Comparison of ENCODE assay signal across 8 mouse cellular contexts in genomic region chr17:45630992-45631391, GRCm38 (mm10). TPM values are rescaled to one million over a fixed set of nuclear protein-coding genes. Genes with fewer than 3 reads are reported as not detected.
A peak's percentile ranks its signal among the peaks of the same experiment; 100 is the strongest.
DNase-seq lines count a peak whose midpoint lies in the region; ATAC-seq and TF ChIP-seq lines count a peak whose summit lies in the region.
"Had no signal": no experiment of that assay in that cellular context is flagged by ENCODE, and none has a peak within 500 bp of the region (broad histone marks: within the 10 kb centered on the region; RNA-seq: fewer than 3 reads in every experiment).

No protein-coding gene starts in this region.

- peak overlapping the region; percentile 65; the same call in 1 of the 2 replicates for H3K4me2 ChIP-seq in stomach, embryonic 15.5 days
- H3K4me2 ChIP-seq in stomach, postnatal 0 days (replicated peaks; ENCODE audit: low read depth) = no peak overlapping the region; the same call in 1 of the 2 replicates
- H3K4me2 ChIP-seq in forebrain, embryonic 14.5 days (ENCODE audit: low read length) = peak overlapping the region; percentile 70
- H3K4me2 ChIP-seq in limb, embryonic 12.5 days = peak overlapping the region; percentile 85

- 55% methylated on average over 3 of the region's 3 CpGs for WGBS in stomach, embryonic 15.5 days
- 56% methylated on average over 3 of the region's 3 CpGs for WGBS in stomach, postnatal 0 days
- 63% methylated on average over 3 of the region's 3 CpGs for WGBS in forebrain, embryonic 14.5 days
- 53% methylated on average over 3 of the region's 3 CpGs for WGBS in limb, embryonic 12.5 days

- H3K36me3 ChIP-seq in stomach, embryonic 15.5 days = no peaks in the 10 kb centered on the region
- no peaks in the 10 kb centered on the region for H3K36me3 ChIP-seq in stomach, postnatal 0 days (ENCODE audit: control insufficient read depth, insufficient read depth, low read length)
- no peaks in the 10 kb centered on the region for H3K36me3 ChIP-seq in forebrain, embryonic 14.5 days (ENCODE audit: control insufficient read depth, insufficient read depth, low read length)
- no peaks in the 10 kb centered on the region for H3K36me3 ChIP-seq in limb, embryonic 12.5 days

- no peak for DNase-seq in stomach, postnatal 0 days (ENCODE audit: low spot score)
- no peak for DNase-seq in forebrain, embryonic 14.5 days (ENCODE audit: low spot score)
- no peak for DNase-seq in gastrocnemius, adult 18-20 months (ENCODE audit: low spot score)
- no peak for DNase-seq in natural killer cell, adult 2 months (ENCODE audit: low spot score in 2 of 2)

- H3K27me3 ChIP-seq in stomach, embryonic 15.5 days (replicated peaks) = no peaks in the 10 kb centered on the region
- no peaks in the 10 kb centered on the region for H3K27me3 ChIP-seq in stomach, postnatal 0 days (ENCODE audit: control insufficient read depth, insufficient read depth, low read length)
- no peaks in the 10 kb centered on the region; the same call in 1 of the 2 replicates for H3K27me3 ChIP-seq in forebrain, embryonic 14.5 days (replicated peaks; ENCODE audit: control insufficient read depth, insufficient read depth, low read length)
- peaks cover 5% of the 10 kb centered on the region; the same call in 1 of the 2 replicates for H3K27me3 ChIP-seq in limb, embryonic 12.5 days

- ATAC-seq in stomach, embryonic 15.5 days (ENCODE audit: insufficient read depth, low FRiP score, low read depth) = no peak
- no peak for ATAC-seq in stomach, postnatal 0 days (ENCODE audit: low FRiP score, low TSS enrichment)
- 0 out of 2 replicates have a peak, but pooled peaks have one; percentile 3 for ATAC-seq in forebrain, embryonic 14.5 days
- no peak for ATAC-seq in limb, embryonic 12.5 days (ENCODE audit: insufficient number of reproducible peaks, insufficient read depth, low FRiP score, low TSS enrichment, low read depth)
- ATAC-seq in granulocyte monocyte progenitor cell, adult 5-6 weeks (replicated peaks; ENCODE audit: poor library complexity, severe bottlenecking) = no peak

- H3K9me3 ChIP-seq in stomach, embryonic 15.5 days = no peaks in the 10 kb centered on the region
- no peaks in the 10 kb centered on the region for H3K9me3 ChIP-seq in stomach, postnatal 0 days (ENCODE audit: control insufficient read depth, low read length)
- H3K9me3 ChIP-seq in forebrain, embryonic 14.5 days (replicated peaks; ENCODE audit: control insufficient read depth, low read length) = no peaks in the 10 kb centered on the region
- H3K9me3 ChIP-seq in limb, embryonic 12.5 days = no peaks in the 10 kb centered on the region

- no peak overlapping the region for H3K27ac ChIP-seq in stomach, embryonic 15.5 days
- H3K27ac ChIP-seq in stomach, postnatal 0 days (replicated peaks) = no peak overlapping the region
- H3K27ac ChIP-seq in forebrain, embryonic 14.5 days (ENCODE audit: low read depth, low read length) = no peak overlapping the region
- no peak overlapping the region for H3K27ac ChIP-seq in limb, embryonic 12.5 days

- no peak overlapping the region for H3K9ac ChIP-seq in stomach, embryonic 15.5 days
- no peak overlapping the region for H3K9ac ChIP-seq in stomach, postnatal 0 days (ENCODE audit: low read length)
- no peak overlapping the region for H3K9ac ChIP-seq in forebrain, embryonic 14.5 days (ENCODE audit: low read length)
- H3K9ac ChIP-seq in limb, embryonic 12.5 days (replicated peaks) = no peak overlapping the region

- H3K4me1 ChIP-seq in stomach, embryonic 15.5 days = peaks cover 19% of the 10 kb centered on the region
- H3K4me1 ChIP-seq in stomach, postnatal 0 days (replicated peaks; ENCODE audit: control insufficient read depth, insufficient read depth) = peaks cover 4% of the 10 kb centered on the region; the same call in 1 of the 2 replicates
- 0 out of 2 replicates have a peak, but pooled peaks cover 7% of the 10 kb centered on the region for H3K4me1 ChIP-seq in forebrain, embryonic 14.5 days (ENCODE audit: control insufficient read depth, insufficient read depth, low read length)
- H3K4me1 ChIP-seq in limb, embryonic 12.5 days (replicated peaks) = peaks cover 11% of the 10 kb centered on the region

- TF ChIP-seq CTCF in stomach, postnatal 0 days (IDR thresholded peaks at IDR 0.05; ENCODE audit: low read depth) = no peak

- no peak for TF ChIP-seq EP300 in stomach, postnatal 0 days (optimal IDR thresholded peaks at IDR 0.05)

- H3K4me3 ChIP-seq in stomach, embryonic 15.5 days (replicated peaks) = no peak overlapping the region
- no peak overlapping the region for H3K4me3 ChIP-seq in stomach, postnatal 0 days (ENCODE audit: low read depth, low read length)
- no peak overlapping the region for H3K4me3 ChIP-seq in forebrain, embryonic 14.5 days (ENCODE audit: low read depth, low read length)
- peak overlapping the region; percentile 46; the same call in 1 of the 2 replicates for H3K4me3 ChIP-seq in limb, embryonic 12.5 days (replicated peaks)

RNA-seq across cellular contexts. Expression of gene Capn11, which starts 28.1 kb away (rescaled TPM):
- polyA plus RNA-seq in stomach, embryonic 15.5 days (2015; fragmentation: Nextera tagmentation; extraction: Ambion mirVana) = 0.26 and 0.41 TPM in 2 replicates
- 0.06 TPM in 2 replicates for polyA plus RNA-seq in stomach, postnatal 0 days (2015; fragmentation: Nextera tagmentation; extraction: Ambion mirVana)
- 0.61 TPM in 1 of 2 replicates, not detected in the other for polyA plus RNA-seq in forebrain, embryonic 14.5 days (2014; fragmentation: Nextera tagmentation; extraction: Ambion mirVana)
- polyA plus RNA-seq in limb, embryonic 12.5 days (2016; fragmentation: Nextera tagmentation; extraction: Ambion mirVana) = 0.65 and 0.83 TPM in 2 replicates
- under 1 TPM; 0.21 to 0.66 TPM for total RNA-seq in gastrocnemius, adult 18-20 months (2021)
- 0.26 TPM in 1 of 2 replicates, not detected in the other for total RNA-seq in granulocyte monocyte progenitor cell, adult 5-6 weeks (2014; fragmentation: Nextera tagmentation)
- total RNA-seq in granulocyte monocyte progenitor cell, adult 5-6 weeks (2017) = 0.69 TPM in 1 of 2 replicates, not detected in the other
- polyA plus RNA-seq: spleen, adult 2 months had no signal

RNA-seq across cellular contexts. Expression of gene Mymx, which starts 29.1 kb away (rescaled TPM):
- polyA plus RNA-seq in stomach, embryonic 15.5 days (2015; fragmentation: Nextera tagmentation; extraction: Ambion mirVana) = 0.40 and 1.3 TPM in 2 replicates
- 1.2 and 1.5 TPM in 2 replicates for polyA plus RNA-seq in stomach, postnatal 0 days (2015; fragmentation: Nextera tagmentation; extraction: Ambion mirVana)
- polyA plus RNA-seq in forebrain, embryonic 14.5 days (2014; fragmentation: Nextera tagmentation; extraction: Ambion mirVana) = not detected in 2 replicates
- polyA plus RNA-seq in limb, embryonic 12.5 days (2016; fragmentation: Nextera tagmentation; extraction: Ambion mirVana) = 15.8 and 16.4 TPM in 2 replicates
- not detected for total RNA-seq in gastrocnemius, adult 18-20 months (2021)
- total RNA-seq in granulocyte monocyte progenitor cell, adult 5-6 weeks (2014; fragmentation: Nextera tagmentation) = not detected in 2 replicates
- total RNA-seq in granulocyte monocyte progenitor cell, adult 5-6 weeks (2017) = not detected in 2 replicates
- polyA plus RNA-seq: spleen, adult 2 months had no signal

RNA-seq across cellular contexts. Expression of gene Slc29a1, which starts 31.6 kb away (rescaled TPM):
- 83.4 and 88.9 TPM in 2 replicates for polyA plus RNA-seq in stomach, embryonic 15.5 days (2015; fragmentation: Nextera tagmentation; extraction: Ambion mirVana)
- polyA plus RNA-seq in stomach, postnatal 0 days (2015; fragmentation: Nextera tagmentation; extraction: Ambion mirVana) = 49.4 and 55.3 TPM in 2 replicates
- polyA plus RNA-seq in forebrain, embryonic 14.5 days (2014; fragmentation: Nextera tagmentation; extraction: Ambion mirVana) = 53.0 and 60.9 TPM in 2 replicates
- polyA plus RNA-seq in limb, embryonic 12.5 days (2016; fragmentation: Nextera tagmentation; extraction: Ambion mirVana) = 55.4 and 58.7 TPM in 2 replicates
- total RNA-seq in gastrocnemius, adult 18-20 months (2021) = 10 to 100 TPM; 31.9 to 32.4 TPM
- 60.7 and 107 TPM in 2 replicates for total RNA-seq in granulocyte monocyte progenitor cell, adult 5-6 weeks (2014; fragmentation: Nextera tagmentation)
- 53.2 and 74.0 TPM in 2 replicates for total RNA-seq in granulocyte monocyte progenitor cell, adult 5-6 weeks (2017)

RNA-seq across cellular contexts. Expression of gene Mrpl14, which starts 55.1 kb away (rescaled TPM):
- polyA plus RNA-seq in stomach, embryonic 15.5 days (2015; fragmentation: Nextera tagmentation; extraction: Ambion mirVana) = 145 and 154 TPM in 2 replicates
- 163 TPM in 2 replicates for polyA plus RNA-seq in stomach, postnatal 0 days (2015; fragmentation: Nextera tagmentation; extraction: Ambion mirVana)
- polyA plus RNA-seq in forebrain, embryonic 14.5 days (2014; fragmentation: Nextera tagmentation; extraction: Ambion mirVana) = 119 and 151 TPM in 2 replicates
- polyA plus RNA-seq in limb, embryonic 12.5 days (2016; fragmentation: Nextera tagmentation; extraction: Ambion mirVana) = 143 and 153 TPM in 2 replicates
- total RNA-seq in gastrocnemius, adult 18-20 months (2021) = 100 to 1,000 TPM; 119 to 165 TPM
- total RNA-seq in granulocyte monocyte progenitor cell, adult 5-6 weeks (2014; fragmentation: Nextera tagmentation) = 81.2 and 91.4 TPM in 2 replicates
- 10.6 and 36.8 TPM in 2 replicates for total RNA-seq in granulocyte monocyte progenitor cell, adult 5-6 weeks (2017)

RNA-seq across cellular contexts. Expression of gene Tmem63b, which starts 55.7 kb away (rescaled TPM):
- 39.8 and 43.3 TPM in 2 replicates for polyA plus RNA-seq in stomach, embryonic 15.5 days (2015; fragmentation: Nextera tagmentation; extraction: Ambion mirVana)
- polyA plus RNA-seq in stomach, postnatal 0 days (2015; fragmentation: Nextera tagmentation; extraction: Ambion mirVana) = 40.9 and 45.0 TPM in 2 replicates
- 70.9 and 81.1 TPM in 2 replicates for polyA plus RNA-seq in forebrain, embryonic 14.5 days (2014; fragmentation: Nextera tagmentation; extraction: Ambion mirVana)
- polyA plus RNA-seq in limb, embryonic 12.5 days (2016; fragmentation: Nextera tagmentation; extraction: Ambion mirVana) = 34.1 and 35.8 TPM in 2 replicates
- 10 to 100 TPM; 65.0 to 70.8 TPM for total RNA-seq in gastrocnemius, adult 18-20 months (2021)
- total RNA-seq in granulocyte monocyte progenitor cell, adult 5-6 weeks (2014; fragmentation: Nextera tagmentation) = 4.0 and 7.5 TPM in 2 replicates
- total RNA-seq in granulocyte monocyte progenitor cell, adult 5-6 weeks (2017) = 3.4 and 5.6 TPM in 2 replicates
